Mouse (Mus musculus): ENCODE measurements around the gene Phf7. TPM values are rescaled to one million over a fixed set of nuclear protein-coding genes. Genes with fewer than 3 reads are reported as not detected.

Phf7 gene
- polyA plus RNA-seq (2015; fragmentation: Nextera tagmentation; extraction: Ambion mirVana) = 10.1 and 12.1 TPM in 2 replicates

DNA sequence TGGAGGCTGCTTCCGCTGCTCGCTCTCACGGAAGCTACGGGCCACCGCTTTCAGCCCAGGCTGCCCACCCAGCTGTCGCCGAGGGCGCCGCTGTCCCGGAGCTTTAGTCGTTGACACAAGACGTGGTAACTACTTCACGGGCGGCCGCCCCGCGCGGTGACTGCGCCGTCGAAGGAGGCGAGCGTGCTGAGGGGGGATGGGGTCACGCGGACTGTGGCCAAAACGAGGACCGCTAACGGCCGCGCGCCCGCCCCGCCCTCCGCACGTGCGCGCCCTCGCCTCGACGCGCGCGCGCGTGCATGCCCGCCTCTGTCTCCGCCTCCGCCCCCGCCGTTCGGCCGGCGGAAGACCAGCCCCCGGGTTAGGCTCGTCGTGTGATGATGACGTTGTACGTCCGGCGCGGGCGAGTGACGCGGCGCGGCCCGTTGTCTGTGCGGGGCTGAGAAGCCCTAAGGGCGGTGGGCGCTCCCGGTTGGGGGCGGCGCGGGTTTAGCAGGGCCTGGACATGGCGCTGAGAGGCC lies at the start of gene Phf7, which contains the start of gene Bap1:
Gene Phf7 (minus strand): TSS at position 234 of the 521 bp plus-strand sequence.
Gene Bap1 (plus strand): TSS at position 367 of the 521 bp plus-strand sequence.
- Histone ChIP-seq H3K9ac (peak within 1 kb of the TSS; percentile 89), H3K4me1 (peaks cover 16% of the 10 kb centered on the region), H3K27ac (replicated peaks) (peak within 1 kb of the TSS; percentile 94), H3K36me3 (peaks cover 35% of the 10 kb centered on the region), H3K4me2 (replicated peaks) (peak within 1 kb of the TSS; percentile 68), H3K27me3 (no peaks in the 10 kb centered on the region), H3K4me3 (replicated peaks) (peak within 1 kb of the TSS; percentile 75), H3K9me3 (replicated peaks) (no peaks in the 10 kb centered on the region)
- under 1% methylated on average over 75 of the region's 75 CpGs for WGBS
- ATAC-seq (ENCODE audit: insufficient number of reproducible peaks, low FRiP score, low TSS enrichment, low read depth) = peak; percentile 93

DNA sequence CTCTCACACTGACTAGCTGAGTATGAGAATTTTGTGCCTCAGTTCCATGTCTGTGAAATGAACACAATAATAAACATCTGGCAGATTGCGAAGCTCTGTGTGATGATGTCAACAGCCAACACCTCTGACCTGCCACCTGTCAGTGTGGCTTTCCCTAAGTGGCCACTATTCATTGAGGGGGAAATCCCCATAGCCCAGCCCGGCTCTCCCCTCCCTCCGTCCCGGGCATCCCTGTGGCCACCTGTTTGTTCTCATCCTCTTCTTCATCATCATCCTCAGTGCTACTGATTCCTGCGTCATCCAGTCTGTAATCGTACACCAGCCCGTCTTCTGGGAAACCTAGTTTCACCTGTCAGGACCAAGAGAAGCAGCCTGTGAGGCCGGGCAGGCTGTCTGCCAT lies 34.6 kb upstream of the Phf7 start:
- Histone ChIP-seq H3K9me3 (replicated peaks) (no peaks in the 10 kb centered on the region), H3K27ac (replicated peaks) (no peak overlapping the region), H3K9ac (no peak overlapping the region), H3K4me2 (replicated peaks) (no peak overlapping the region), H3K4me3 (replicated peaks) (no peak overlapping the region), H3K36me3 (no peaks in the 10 kb centered on the region), H3K4me1 (no peaks in the 10 kb centered on the region), H3K27me3 (no peaks in the 10 kb centered on the region; the same call in 1 of the 2 replicates)
- ATAC-seq (ENCODE audit: insufficient number of reproducible peaks, low FRiP score, low TSS enrichment, low read depth) = no peak
- WGBS = 75% methylated on average over 8 of the region's 8 CpGs

DNA sequence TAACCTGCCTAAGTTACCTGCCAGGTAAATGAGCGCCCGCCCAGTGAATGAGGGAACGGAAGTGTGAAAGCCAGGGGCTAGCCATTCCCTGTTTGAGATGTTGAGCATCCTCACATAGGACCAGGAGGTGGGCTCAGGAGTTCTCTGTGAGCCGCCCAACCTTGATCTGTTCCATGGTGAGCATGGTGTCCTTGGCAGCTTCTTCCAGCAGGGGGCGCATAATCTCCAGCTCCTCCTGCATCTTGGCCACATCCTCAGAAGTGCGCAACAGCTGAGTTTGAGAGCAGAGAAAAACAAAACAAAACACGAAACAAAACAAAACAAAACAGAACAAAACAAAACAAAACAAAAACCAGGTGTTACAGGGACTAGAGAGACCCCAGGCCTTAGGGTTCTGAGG lies 21.0 kb upstream of the Phf7 start:
- H3K36me3 ChIP-seq = no peaks in the 10 kb centered on the region
- no peak overlapping the region for H3K9ac ChIP-seq
- WGBS = 19% methylated on average over 7 of the region's 7 CpGs
- no peak overlapping the region for H3K4me3 ChIP-seq (replicated peaks)
- ATAC-seq (ENCODE audit: insufficient number of reproducible peaks, low FRiP score, low TSS enrichment, low read depth) = no peak
- H3K4me2 ChIP-seq (replicated peaks) = no peak overlapping the region
- no peaks in the 10 kb centered on the region for H3K27me3 ChIP-seq
- no peaks in the 10 kb centered on the region for H3K9me3 ChIP-seq (replicated peaks)
- H3K4me1 ChIP-seq = peaks cover 9% of the 10 kb centered on the region
- H3K27ac ChIP-seq (replicated peaks) = no peak overlapping the region

DNA sequence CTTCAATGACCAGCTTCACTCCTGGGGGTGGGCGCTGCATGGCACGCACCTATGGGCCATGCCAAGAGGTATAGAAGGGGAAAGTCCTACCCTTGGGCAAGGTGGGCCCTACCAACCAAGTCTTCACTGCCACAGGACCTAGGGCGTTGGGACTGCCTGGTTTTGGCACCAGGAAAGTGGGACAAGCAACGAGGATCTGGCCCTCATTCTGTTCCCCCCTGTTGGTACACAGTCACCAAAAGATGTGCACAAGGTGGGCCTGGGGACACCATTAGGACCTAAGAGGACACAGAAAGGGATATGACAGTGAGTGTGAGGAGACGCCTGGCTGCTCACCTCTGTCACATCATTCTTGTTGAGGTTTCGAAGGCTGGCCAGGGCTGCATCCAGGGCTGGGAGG lies 20.0 kb upstream of the Phf7 start:
- Histone ChIP-seq H3K27me3 (no peaks in the 10 kb centered on the region), H3K9me3 (replicated peaks) (no peaks in the 10 kb centered on the region), H3K4me2 (replicated peaks) (no peak overlapping the region), H3K4me3 (replicated peaks) (no peak overlapping the region), H3K27ac (replicated peaks) (no peak overlapping the region), H3K9ac (no peak overlapping the region), H3K36me3 (no peaks in the 10 kb centered on the region), H3K4me1 (peaks cover 9% of the 10 kb centered on the region)
- no peak for ATAC-seq (ENCODE audit: insufficient number of reproducible peaks, low FRiP score, low TSS enrichment, low read depth)
- WGBS = 92% methylated on average over 6 of the region's 6 CpGs

DNA sequence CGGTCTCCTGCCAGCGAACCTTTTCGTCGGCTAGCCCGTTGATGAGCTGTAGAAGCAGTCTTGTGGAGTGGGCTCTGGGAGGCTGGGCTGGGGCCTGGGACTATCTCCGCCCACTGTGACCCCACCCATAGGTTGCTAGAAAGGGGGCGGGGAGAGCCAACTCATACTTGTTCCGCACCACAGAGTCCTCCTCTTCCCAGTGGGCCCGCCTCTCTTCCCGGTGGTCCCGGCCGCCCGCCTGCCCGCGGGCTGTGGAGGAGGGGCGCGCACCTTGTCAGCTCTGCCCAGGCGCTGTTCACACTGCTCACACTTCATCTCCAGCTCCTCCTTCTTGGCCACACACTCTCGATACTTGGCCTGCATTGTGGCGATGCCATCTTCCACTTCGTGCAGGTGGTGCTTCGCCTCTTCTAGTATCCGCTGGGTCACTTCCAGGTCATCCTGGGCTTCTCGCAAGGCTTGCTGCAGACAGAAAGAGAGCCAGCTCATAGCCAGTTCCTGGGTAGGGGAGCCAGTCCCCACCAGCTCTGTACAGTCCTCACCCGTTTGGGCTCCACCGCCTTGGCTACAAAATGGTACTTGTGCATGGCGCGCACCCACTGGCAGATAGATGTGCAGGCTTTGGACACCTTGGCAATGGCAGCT lies 18.5 kb upstream of the Phf7 start:
- Histone ChIP-seq H3K4me2 (replicated peaks) (peak overlapping the region; percentile 64), H3K4me3 (replicated peaks) (peak overlapping the region; percentile 41), H3K9me3 (replicated peaks) (no peaks in the 10 kb centered on the region), H3K27me3 (no peaks in the 10 kb centered on the region), H3K27ac (replicated peaks) (0 out of 2 replicates have a peak overlapping the region, but pooled peaks have one; percentile 48), H3K9ac (peak overlapping the region; percentile 19; the same call in 1 of the 2 replicates), H3K4me1 (peaks cover 9% of the 10 kb centered on the region), H3K36me3 (no peaks in the 10 kb centered on the region)
- WGBS = 13% methylated on average over 27 of the region's 28 CpGs
- peak; percentile 85 for ATAC-seq (ENCODE audit: insufficient number of reproducible peaks, low FRiP score, low TSS enrichment, low read depth)

DNA sequence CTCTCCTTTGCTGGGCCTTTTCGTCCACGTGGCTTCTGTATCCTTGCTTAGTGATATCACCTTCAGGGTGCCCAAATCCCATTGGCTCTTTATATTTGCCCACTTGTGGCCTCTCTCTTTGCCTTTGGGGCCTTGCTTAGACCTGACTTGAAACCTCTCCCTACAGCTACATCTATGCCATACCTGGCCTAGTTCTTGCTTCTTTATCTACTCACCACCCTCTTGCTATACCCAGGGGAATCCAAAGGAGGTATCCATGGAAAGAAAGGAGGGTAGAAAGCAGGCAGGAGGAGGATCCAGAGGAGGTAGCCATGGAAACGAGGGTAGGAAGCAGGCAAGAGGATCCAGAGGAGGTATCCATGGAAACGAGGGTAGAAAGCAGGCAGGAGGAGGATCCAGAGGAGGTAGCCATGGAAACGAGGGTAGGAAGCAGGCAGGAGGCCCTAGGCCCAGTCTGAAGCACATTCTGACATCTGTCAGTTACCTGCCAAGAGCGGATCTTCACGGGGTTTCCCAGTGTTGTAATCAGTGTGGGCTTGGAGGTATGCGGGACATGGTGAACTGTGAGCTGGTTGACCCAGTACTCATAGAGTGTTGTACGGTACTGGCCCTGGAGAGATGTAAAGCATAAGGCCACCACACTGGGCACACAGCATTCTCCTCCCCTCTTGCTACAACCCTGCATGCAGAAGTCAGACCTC lies 17.3 kb upstream of the Phf7 start:
- no peak overlapping the region for H3K9ac ChIP-seq
- peaks cover 9% of the 10 kb centered on the region for H3K4me1 ChIP-seq
- 61% methylated on average over 9 of the region's 9 CpGs for WGBS
- ATAC-seq (ENCODE audit: insufficient number of reproducible peaks, low FRiP score, low TSS enrichment, low read depth) = no peak
- H3K27ac ChIP-seq (replicated peaks) = no peak overlapping the region
- H3K4me3 ChIP-seq (replicated peaks) = peak overlapping the region; percentile 41
- H3K36me3 ChIP-seq = no peaks in the 10 kb centered on the region
- peak overlapping the region; percentile 64 for H3K4me2 ChIP-seq (replicated peaks)
- H3K27me3 ChIP-seq = no peaks in the 10 kb centered on the region
- H3K9me3 ChIP-seq (replicated peaks) = no peaks in the 10 kb centered on the region

DNA sequence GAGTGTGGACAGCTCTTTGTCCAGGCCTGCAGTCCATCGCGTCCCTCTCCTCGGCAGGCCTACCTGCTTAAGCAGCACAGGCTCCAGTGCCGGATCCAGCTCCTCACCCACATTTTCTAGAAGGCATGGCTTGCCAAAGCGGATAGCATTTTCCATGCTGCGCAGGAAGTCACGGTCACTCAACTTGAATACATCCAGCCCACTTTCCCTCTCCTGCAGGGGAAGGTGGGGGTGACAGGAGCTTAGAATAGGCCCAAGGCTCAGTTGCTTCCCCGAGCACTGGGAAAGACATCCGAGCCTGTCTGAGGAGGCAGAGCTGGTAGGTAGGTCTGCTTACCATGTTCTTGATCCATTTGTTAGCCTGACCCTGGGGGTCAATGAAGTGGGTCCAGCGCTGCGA lies 16.5 kb upstream of the Phf7 start:
- Histone ChIP-seq H3K4me2 (replicated peaks) (no peak overlapping the region), H3K4me3 (replicated peaks) (no peak overlapping the region), H3K36me3 (peaks cover under 1% of the 10 kb centered on the region; the same call in 1 of the 2 replicates), H3K27ac (replicated peaks) (no peak overlapping the region), H3K4me1 (peaks cover 9% of the 10 kb centered on the region), H3K27me3 (no peaks in the 10 kb centered on the region), H3K9me3 (replicated peaks) (no peaks in the 10 kb centered on the region), H3K9ac (no peak overlapping the region)
- ATAC-seq (ENCODE audit: insufficient number of reproducible peaks, low FRiP score, low TSS enrichment, low read depth) = no peak
- 91% methylated on average over 11 of the region's 11 CpGs for WGBS

DNA sequence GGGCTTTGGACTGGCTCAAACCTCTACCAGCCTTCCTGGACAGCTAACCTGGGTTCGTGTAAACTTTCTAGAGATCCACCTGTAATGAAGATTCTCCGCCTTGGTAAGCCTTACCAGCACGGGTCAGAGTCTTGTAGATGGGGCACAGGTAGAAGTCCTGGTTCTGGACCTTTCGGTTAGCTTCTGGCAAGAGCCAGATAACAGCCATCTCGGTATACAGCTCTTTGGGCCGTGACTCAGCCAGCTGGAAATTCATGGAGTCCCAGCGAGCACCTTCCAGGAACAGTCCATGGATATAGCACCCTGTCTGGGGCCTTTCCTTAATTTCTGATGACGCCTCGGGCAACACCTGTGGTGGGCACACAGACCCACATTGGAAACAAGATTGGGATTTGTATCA lies 9.8 kb upstream of the Phf7 start:
- WGBS = 95% methylated on average over 9 of the region's 9 CpGs
- Histone ChIP-seq H3K9ac (no peak overlapping the region), H3K36me3 (peaks cover 68% of the 10 kb centered on the region), H3K27ac (replicated peaks) (no peak overlapping the region), H3K9me3 (replicated peaks) (no peaks in the 10 kb centered on the region), H3K4me1 (no peaks in the 10 kb centered on the region), H3K27me3 (no peaks in the 10 kb centered on the region), H3K4me2 (replicated peaks) (no peak overlapping the region), H3K4me3 (replicated peaks) (no peak overlapping the region)
- ATAC-seq (ENCODE audit: insufficient number of reproducible peaks, low FRiP score, low TSS enrichment, low read depth) = no peak

DNA sequence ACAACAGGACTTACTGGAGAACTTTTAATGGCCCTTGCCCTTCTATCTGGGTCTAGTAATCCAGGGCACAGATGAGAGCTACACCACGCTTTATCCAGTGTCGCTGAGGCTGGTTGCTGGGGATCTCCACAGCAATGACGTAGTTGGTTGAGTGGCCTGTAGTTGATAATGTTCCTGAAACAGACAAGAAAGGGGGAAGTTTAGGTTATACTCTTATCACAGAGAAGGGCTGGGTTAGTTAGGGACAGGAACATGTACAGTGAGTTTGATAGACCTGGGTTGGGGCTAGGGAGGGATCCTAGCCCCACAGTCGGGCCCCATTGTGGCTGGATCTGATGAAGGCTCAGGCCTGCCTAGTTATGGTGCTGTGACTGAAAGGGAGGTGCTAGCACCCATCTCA lies 9.3 kb upstream of the Phf7 start:
- Histone ChIP-seq H3K36me3 (peaks cover 73% of the 10 kb centered on the region), H3K4me3 (replicated peaks) (no peak overlapping the region), H3K27ac (replicated peaks) (no peak overlapping the region), H3K4me2 (replicated peaks) (no peak overlapping the region), H3K9me3 (replicated peaks) (no peaks in the 10 kb centered on the region), H3K9ac (no peak overlapping the region), H3K4me1 (no peaks in the 10 kb centered on the region), H3K27me3 (no peaks in the 10 kb centered on the region)
- ATAC-seq (ENCODE audit: insufficient number of reproducible peaks, low FRiP score, low TSS enrichment, low read depth) = no peak
- WGBS = 95% methylated on average over 4 of the region's 4 CpGs

DNA sequence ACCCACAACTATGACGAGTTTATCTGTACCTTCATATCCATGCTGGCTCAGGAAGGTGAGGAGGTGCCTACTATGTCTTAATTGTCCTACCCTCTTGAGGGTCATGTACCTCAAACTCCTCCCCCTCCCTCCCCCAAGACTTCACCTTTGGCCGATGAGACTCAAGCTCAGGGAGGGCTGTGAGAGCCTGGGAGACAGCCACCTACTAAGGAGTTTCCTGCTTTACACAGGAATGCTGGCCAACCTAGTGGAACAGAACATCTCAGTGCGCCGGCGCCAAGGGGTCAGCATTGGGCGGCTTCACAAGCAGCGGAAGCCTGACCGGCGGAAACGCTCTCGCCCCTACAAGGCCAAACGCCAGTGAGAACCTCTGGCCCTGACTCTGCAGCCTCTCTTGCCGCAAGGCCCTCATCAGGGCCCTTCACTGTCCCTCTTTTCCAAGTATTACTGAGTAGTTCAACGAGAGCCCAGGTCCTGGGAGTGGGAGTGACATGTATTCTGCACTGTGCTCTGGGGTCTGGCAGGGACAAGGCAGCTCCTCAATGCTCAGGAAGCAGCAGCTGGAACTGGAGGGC lies 7.4 kb upstream of the Phf7 start:
- Histone ChIP-seq H3K4me1 (no peaks in the 10 kb centered on the region), H3K9ac (no peak overlapping the region), H3K4me2 (replicated peaks) (no peak overlapping the region), H3K36me3 (peaks cover 91% of the 10 kb centered on the region), H3K9me3 (replicated peaks) (no peaks in the 10 kb centered on the region), H3K4me3 (replicated peaks) (no peak overlapping the region), H3K27ac (replicated peaks) (no peak overlapping the region), H3K27me3 (no peaks in the 10 kb centered on the region)
- ATAC-seq (ENCODE audit: insufficient number of reproducible peaks, low FRiP score, low TSS enrichment, low read depth) = no peak
- 96% methylated on average over 14 of the region's 14 CpGs for WGBS

DNA sequence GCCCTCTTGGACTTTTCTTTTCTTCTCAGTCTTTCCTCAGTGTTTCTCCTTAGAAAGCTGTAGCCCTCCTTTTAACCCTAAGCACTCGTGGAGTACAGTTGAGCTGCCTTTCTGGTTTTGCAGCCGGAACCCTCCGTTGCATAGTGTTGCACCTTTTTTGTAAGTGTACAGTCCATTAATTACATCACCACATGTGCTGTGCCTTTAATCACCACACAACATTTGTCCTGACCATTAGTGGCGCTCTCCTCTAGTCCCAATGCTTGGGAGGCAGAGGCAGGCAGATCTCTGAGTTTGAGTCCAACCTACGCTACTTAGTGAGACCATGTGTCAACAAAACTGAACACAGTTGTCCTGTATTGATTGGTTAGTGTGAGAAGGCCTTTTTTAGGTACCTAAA lies 974 bp upstream of the Phf7 start:
- no peak for ATAC-seq (ENCODE audit: insufficient number of reproducible peaks, low FRiP score, low TSS enrichment, low read depth)
- WGBS = 87% methylated on average over 5 of the region's 5 CpGs
- Histone ChIP-seq H3K9me3 (replicated peaks) (no peaks in the 10 kb centered on the region), H3K27ac (replicated peaks) (no peak overlapping the region), H3K4me2 (replicated peaks) (peak overlapping the region; percentile 68), H3K9ac (peak overlapping the region; percentile 89), H3K36me3 (peaks cover 45% of the 10 kb centered on the region), H3K4me1 (peaks cover 16% of the 10 kb centered on the region), H3K4me3 (replicated peaks) (peak overlapping the region; percentile 75), H3K27me3 (no peaks in the 10 kb centered on the region)
